Mouse (Mus musculus) E14TG2a.4 (cell line): Measurements from ENCODE around the gene Rab43.

Experiments used
- CTCF ChIP-seq: conservative IDR thresholded peaks from 2 replicates; pipeline ENCODE4 v1.5.1; 2014; ENCODE audit warnings: low read length
- NANOG ChIP-seq: IDR thresholded peaks from 2 replicates; pipeline ENCODE4 v1.6.1; 2014; ENCODE audit warnings: borderline replicate concordance, low read length, mixed read lengths
- POU5F1 ChIP-seq: IDR thresholded peaks from 2 replicates; pipeline ENCODE4 v1.6.1; 2014; ENCODE audit warnings: low read length, borderline replicate concordance

GRCm38 (mm10) chr6:87776663-87777062, 35.3 kb downstream of the Rab43 start:
- TF ChIP-seq CTCF, result no peak
- TF ChIP-seq POU5F1, result no peak
- TF ChIP-seq NANOG, result no peak
